Mouse (Mus musculus) adrenal gland, postnatal 25 days (tissue): ENCODE data around the gene Phactr4. TPM values are rescaled to one million over a fixed set of nuclear protein-coding genes. Genes with fewer than 3 reads are reported as not detected.

ENCODE experiments used
- DNase-seq: peaks from one replicate; pipeline ENCODE4 v3.0.0; 2021; ENCODE audit warnings: mixed read lengths
- total RNA-seq: library from RNA; stranded (reverse); gene quantifications from 2 replicates; pipeline ENCODE4 v1.2.3, GENCODE M21; 2021

Phactr4 gene
- total RNA-seq, 1 experiment from 2014 or later: 60.0 TPM

GRCm38 (mm10) chr4:132369953-132370750 lies 52.1 kb downstream of the Phactr4 start:
- no peak for DNase-seq

- no peak for DNase-seq
These were observed 54.6 kb downstream of the Phactr4 start for GRCm38 (mm10) chr4:132367480-132368201.

GRCm38 (mm10) chr4:132365450-132366060 lies 56.7 kb downstream of the Phactr4 start:
- no peak for DNase-seq

GRCm38 (mm10) chr4:132363487-132363886 lies 58.8 kb downstream of the Phactr4 start:
- DNase-seq: no peak

- no peak for DNase-seq
These were observed 62.8 kb downstream of the Phactr4 start for GRCm38 (mm10) chr4:132359510-132359909.

DNA sequence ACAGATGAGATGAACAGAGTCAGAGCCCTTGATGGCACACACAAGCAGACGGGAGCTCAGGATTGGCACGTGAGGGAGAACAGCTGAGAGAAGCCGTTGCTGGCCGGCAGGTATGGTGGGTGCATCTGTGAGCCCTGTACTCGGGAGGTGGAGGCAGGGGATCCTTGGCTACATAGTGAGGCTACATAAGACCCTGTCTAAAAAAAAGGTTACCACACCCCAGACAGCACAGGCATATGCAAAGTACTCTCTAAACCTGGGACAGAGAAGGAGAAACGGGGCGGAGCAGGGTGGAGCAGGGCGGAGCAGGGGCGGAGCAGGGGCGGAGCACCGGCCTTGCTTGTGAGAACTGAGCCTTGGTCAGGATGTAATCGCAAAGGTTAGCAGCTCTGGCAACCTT lies 66.1 kb downstream of the Phactr4 start:
- peak; percentile 62 for DNase-seq

DNA sequence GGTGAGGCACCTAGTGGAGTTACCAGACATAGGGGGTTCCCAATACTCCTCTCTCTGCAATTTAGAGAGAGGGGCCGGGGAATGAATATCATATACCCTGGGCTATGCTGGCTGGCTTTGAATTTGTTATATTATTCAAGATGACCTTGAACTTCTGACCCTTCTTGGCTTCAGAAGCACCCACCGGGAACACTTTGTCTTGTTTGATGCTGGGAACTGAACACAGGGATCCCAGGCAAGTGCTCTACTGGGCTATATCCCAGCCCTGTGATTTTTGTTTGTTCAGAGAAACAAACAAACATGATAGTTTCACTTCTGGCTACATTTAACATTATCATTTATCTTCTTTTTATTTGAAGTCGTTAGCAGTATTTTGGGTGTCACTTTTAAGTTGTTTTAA lies 66.9 kb downstream of the Phactr4 start:
- DNase-seq: no peak

GRCm38 (mm10) chr4:132354571-132354970 lies 67.7 kb downstream of the Phactr4 start:
- peak; percentile 84 for DNase-seq

DNA sequence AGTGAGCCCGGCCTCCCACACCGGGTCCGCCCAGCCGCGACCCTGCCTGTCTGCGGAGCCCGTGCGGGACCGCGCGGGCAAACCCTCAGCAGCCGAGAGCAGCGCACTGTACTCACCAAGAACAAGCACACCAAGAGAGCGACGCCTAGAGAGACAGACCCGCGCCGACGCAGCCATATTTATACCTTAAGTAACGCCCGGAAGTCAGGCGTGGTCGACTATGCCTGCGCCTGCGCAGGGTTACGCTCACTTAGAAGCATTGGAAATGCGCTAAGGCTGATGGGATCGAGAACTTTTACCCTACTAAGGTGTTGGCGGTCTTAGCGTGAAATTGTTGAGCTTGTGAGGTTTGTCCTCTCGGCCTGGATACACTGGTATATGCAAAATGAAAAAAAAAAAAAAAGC lies 68.8 kb downstream of the Phactr4 start, which contains the start of gene Rcc1:
Gene Rcc1, minus strand, starts transcription at position 125 of the 405 bp plus-strand sequence.
- peak; percentile 89 for DNase-seq

DNA sequence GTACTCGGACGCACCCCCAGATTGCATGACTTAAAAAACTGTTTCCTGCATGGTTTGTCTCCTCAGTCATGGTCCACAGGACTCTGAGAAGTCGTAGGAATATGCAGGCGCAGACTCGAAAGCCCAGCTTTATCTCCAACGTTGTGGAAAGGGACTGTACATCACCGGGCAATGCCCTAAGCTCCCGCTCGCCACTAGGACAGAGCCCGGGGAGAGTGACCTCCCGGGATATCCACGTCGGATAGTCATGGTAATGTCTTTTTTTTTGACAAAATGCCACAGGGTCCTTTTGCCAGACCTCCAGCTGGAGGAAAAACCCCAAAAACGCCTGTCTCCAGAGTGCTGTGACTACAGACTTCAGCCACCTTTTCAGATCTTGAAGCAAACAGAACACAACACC lies 69.5 kb downstream of the Phactr4 start:
- DNase-seq: no peak

GRCm38 (mm10) chr4:132351401-132351800 lies 70.9 kb downstream of the Phactr4 start:
- DNase-seq: no peak

GRCm38 (mm10) chr4:132350854-132351253 lies 71.4 kb downstream of the Phactr4 start:
- no peak for DNase-seq

DNA sequence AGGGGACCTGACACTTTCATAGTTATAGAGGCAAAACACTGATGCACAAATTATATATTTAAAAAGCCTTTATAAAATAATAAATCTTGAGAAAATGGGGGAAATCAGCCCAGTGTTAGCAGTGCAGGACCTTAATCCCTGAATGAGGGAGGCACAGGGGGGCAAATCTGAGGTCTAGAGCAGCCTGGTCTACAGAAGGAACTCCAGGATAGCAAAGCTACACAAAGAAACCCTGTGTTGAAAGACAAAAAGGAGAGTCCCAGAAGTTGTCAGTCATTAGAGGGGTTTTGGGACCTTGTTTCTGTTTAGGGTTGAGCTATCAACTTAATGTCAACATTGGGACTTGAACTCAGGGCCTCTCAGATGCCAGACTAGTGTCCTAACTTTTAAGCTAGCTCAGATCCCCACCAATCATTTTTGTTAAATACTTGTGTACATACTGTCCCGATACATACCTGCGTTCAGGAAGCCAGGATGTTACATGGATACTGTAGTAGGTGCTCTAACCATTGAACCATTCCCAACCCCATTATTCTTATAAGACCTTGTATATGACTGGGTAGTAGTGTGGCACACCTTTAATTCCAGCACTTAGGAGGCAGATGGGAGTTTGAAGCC lies 72.1 kb downstream of the Phactr4 start:
- DNase-seq: no peak

GRCm38 (mm10) chr4:132349495-132350122 lies 72.7 kb downstream of the Phactr4 start:
- DNase-seq: no peak

- DNase-seq: no peak
These were observed 75.6 kb downstream of the Phactr4 start for GRCm38 (mm10) chr4:132346661-132347060.

- DNase-seq: no peak
These were observed 76.0 kb downstream of the Phactr4 start for GRCm38 (mm10) chr4:132346261-132346660.

- DNase-seq: no peak
These were observed 76.5 kb downstream of the Phactr4 start for GRCm38 (mm10) chr4:132345843-132346212.

DNA sequence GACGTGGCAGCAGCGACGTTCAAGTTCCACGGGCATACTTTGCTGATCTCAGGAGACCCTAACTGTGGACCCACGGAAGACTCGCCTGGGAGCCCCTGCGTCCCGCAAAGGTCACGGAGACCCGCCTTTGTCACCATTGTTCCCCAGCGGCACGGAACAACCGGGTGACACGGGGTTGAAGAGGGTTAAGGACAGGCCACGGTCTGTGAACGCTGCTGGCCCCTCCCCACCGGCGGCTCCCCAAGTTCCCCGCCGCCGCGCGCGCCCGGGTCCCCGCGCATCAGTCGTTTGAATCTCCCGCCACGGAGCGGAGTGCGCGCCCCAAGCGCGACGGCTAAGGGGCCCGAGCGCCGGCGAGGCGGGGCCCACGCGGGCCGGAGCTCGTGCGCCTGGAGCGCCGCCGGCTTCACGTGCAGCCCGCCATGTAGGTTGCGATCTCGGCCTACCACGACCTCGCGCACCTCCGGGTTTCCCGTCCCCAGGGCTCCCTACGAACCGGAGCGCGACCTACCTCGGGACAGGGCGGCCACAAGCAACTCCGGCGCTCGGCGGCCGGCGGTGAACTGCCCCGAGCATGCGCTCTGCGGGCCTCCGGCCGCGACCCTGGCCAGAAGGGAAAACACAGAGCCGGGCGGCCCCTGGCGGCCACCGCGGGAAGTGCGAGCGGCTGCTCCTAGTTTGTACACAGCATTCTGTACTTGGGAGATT lies 77.0 kb downstream of the Phactr4 start:
- DNase-seq: peak; percentile 98

DNA sequence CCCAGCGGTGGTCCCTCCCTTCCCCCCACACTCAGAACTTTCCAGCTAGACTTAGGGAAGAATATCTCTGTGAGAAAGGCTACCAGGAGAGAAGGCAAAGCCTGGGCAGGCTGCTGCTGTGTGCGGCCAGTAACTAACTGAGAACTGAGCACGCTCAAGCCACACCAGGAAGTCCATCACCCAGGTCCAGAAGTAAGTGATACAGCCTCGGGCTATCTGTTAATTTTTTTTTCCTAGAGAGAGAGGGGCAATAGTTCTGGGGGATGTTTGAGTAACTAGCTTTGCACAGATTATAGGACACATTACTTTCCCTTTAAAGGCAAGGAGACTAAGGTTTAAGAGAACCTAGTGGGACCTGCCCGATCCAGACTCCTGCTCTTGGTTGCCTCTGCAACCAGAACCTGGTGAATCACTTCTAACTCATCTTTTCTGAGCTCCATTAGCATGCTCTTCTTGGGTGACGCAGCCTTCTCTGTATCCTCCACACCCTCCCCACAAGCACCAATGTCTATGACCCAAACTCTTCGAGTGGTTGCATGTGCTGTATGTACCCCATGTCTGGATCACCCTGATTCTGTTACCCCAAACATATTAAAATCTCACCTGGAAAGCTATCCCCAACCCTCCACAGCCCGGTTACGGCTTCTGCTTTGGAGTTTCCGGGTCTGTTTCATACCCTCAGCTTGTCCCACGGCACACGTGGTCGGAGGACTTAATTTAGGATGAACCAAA lies 77.7 kb downstream of the Phactr4 start:
- no peak for DNase-seq

DNA sequence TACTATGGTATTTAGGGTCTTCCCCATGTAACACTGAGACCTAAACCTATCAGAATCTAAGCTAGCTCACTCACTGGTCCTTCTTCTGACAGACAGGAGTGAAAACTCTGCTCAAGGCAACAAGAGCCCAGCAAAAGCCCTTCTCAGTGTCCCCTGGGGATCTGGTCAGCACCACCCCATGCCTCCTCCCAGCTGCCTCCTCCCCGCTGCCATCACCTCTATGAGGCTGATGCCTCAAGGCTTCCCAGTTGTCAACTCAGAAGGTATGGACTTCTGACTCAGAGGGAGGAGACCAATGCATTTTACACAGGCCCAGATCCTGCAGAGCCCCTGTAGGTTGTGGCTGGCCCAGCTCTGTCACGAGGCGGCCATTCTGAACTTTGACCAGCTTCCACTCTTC lies 80.8 kb downstream of the Phactr4 start:
- DNase-seq: no peak

- DNase-seq: peak; percentile 56
These were observed 83.3 kb downstream of the Phactr4 start for GRCm38 (mm10) chr4:132338943-132339342.
